Mouse (Mus musculus) liver, embryonic 14.5 days (tissue): ENCODE data around the gene Vmn1r46.

ENCODE experiments used
- CTCF ChIP-seq: IDR thresholded peaks from 2 replicates; pipeline ENCODE4 v1.5.1; 2016; ENCODE audit warnings: antibody characterized with exemption, low read depth, control low read depth
- EP300 ChIP-seq: IDR thresholded peaks from 2 replicates; pipeline ENCODE4 v1.6.1; 2016; ENCODE audit warnings: antibody characterized with exemption, low read depth

- TF ChIP-seq CTCF = no peak
- TF ChIP-seq EP300 = no peak
Measured at GRCm38 (mm10) chr6:89953556-89953955, 15.6 kb upstream of the Vmn1r46 start.
